Mouse (Mus musculus) midbrain, embryonic 13.5 days (tissue): ENCODE results near the gene Atp6ap1l. TPM values are rescaled to one million over a fixed set of nuclear protein-coding genes. Genes with fewer than 3 reads are reported as not detected.
"Not testable (repeated sequence)": the region's sequence is repeated elsewhere in the genome, so short reads cannot be mapped to it uniquely, and the experiment has no call there.

ENCODE experiments used
- ATAC-seq: fragments of 200-750 bp; cut with Nextera tagmentation; 2 replicates; pipeline ENCODE4 v1.8.0; 2017; ENCODE audit warnings: mild to moderate bottlenecking, moderate TSS enrichment, moderate library complexity
- H3K27ac ChIP-seq: fragments of 300-500 bp; sonication (generic); 2 replicates; pipeline ENCODE4 v1.5.1; 2015; ENCODE audit warnings: inconsistent platforms, mild to moderate bottlenecking, moderate library complexity
- H3K27me3 ChIP-seq: fragments of 300-500 bp; sonication (generic); 2 replicates; pipeline ENCODE4 v1.6.1; 2015; ENCODE audit warnings: mild to moderate bottlenecking, inconsistent platforms
- H3K36me3 ChIP-seq: fragments of 300-500 bp; sonication (generic); 2 replicates; pipeline ENCODE4 v1.6.1; 2015; ENCODE audit warnings: mild to moderate bottlenecking, inconsistent platforms
- H3K4me1 ChIP-seq: fragments of 300-500 bp; sonication (generic); replicated peaks from 2 replicates; pipeline ENCODE4 v1.6.1; 2015; ENCODE audit warnings: inconsistent platforms
- H3K4me2 ChIP-seq: fragments of 300-500 bp; sonication (generic); replicated peaks from 2 replicates; pipeline ENCODE4 v1.6.1; 2015; ENCODE audit warnings: moderate library complexity, mild to moderate bottlenecking, inconsistent platforms
- H3K4me3 ChIP-seq: fragments of 300-500 bp; sonication (generic); replicated peaks from 2 replicates; pipeline ENCODE4 v1.5.1; 2015; ENCODE audit warnings: mild to moderate bottlenecking, inconsistent platforms
- H3K9ac ChIP-seq: fragments of 300-500 bp; sonication (generic); replicated peaks from 2 replicates; pipeline ENCODE4 v1.6.1; 2015; ENCODE audit warnings: mild to moderate bottlenecking, inconsistent platforms
- H3K9me3 ChIP-seq: fragments of 300-500 bp; sonication (generic); 2 replicates; pipeline ENCODE4 v1.6.1; 2016; ENCODE audit warnings: mild to moderate bottlenecking, inconsistent platforms
- WGBS: fragments of 180-500 bp; shearing (Covaris S2); methylation state at CpG from one replicate; pipeline ENCODE4 v1.1.7; 2015; 5-methylcytosine and 5-hydroxymethylcytosine counted together
- polyA plus RNA-seq: library from polyadenylated mRNA; unstranded; fragments of >200 nt; fragmentation: Nextera tagmentation; extraction: Ambion mirVana; gene quantifications from 2 replicates; pipeline ENCODE4 v1.2.1, GENCODE M21; 2015

The Atp6ap1l gene
- 0.59 TPM in 1 of 2 replicates, not detected in the other for polyA plus RNA-seq

DNA sequence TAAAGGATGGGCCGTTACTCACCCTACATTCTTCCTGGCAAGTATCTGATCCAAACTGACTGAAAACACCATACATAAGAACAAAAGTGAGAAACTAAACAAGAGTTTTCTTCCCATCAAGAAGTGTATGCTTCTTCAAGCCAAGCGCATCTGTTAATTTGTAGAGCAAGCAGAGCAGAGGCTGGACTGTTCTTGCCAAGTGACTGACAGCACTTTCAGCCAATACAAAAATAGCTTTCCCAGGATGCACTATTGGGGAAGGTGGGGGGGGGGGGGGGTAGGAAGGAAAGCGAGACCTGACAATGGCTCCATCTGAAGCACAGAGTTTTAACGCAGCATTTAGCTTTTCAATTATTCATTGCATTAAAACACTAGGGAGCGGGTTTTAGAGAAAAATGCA is at the start of gene Atp6ap1l:
TSS of gene Atp6ap1l (minus strand) at position 180 of the 400 bp plus-strand sequence.
- Histone ChIP-seq H3K36me3 (no peaks in the 10 kb centered on the region), H3K9me3 (no peaks in the 10 kb centered on the region), H3K4me1 (no peaks in the 10 kb centered on the region), H3K27ac (no peak within 1 kb of the TSS), H3K4me3 (no peak within 1 kb of the TSS), H3K9ac (no peak within 1 kb of the TSS), H3K4me2 (no peak within 1 kb of the TSS), H3K27me3 (no peaks in the 10 kb centered on the region)
- WGBS: 81% methylated on average over 5 of the region's 5 CpGs
- ATAC-seq: no peak

DNA sequence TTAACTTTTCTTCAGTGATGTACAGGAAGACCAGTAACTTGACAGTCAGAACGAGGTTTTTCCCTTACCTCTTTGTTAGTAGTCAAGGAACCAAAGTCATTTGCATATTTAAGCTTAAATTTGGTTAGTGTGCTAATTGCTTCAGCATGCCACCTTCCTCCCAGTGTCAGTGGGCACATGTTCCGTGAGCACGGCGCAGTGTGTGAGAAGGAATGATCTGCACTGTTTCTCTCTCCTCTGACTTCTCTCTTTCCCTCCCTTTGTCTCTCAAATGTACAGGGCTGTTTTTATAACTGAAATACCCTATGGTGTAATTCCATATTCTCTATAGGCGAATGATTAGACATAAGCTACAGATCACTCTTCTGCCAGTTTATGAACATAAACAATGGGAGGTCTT is 34.4 kb upstream of the Atp6ap1l start:
- no peak overlapping the region for H3K9ac ChIP-seq
- 83% methylated on average over 5 of the region's 5 CpGs for WGBS
- no peaks in the 10 kb centered on the region for H3K27me3 ChIP-seq
- H3K36me3 ChIP-seq: no peaks in the 10 kb centered on the region
- no peak for ATAC-seq
- H3K9me3 ChIP-seq: no peaks in the 10 kb centered on the region
- H3K4me2 ChIP-seq: no peak overlapping the region
- no peak overlapping the region for H3K4me3 ChIP-seq
- no peaks in the 10 kb centered on the region for H3K4me1 ChIP-seq
- H3K27ac ChIP-seq: no peak overlapping the region

DNA sequence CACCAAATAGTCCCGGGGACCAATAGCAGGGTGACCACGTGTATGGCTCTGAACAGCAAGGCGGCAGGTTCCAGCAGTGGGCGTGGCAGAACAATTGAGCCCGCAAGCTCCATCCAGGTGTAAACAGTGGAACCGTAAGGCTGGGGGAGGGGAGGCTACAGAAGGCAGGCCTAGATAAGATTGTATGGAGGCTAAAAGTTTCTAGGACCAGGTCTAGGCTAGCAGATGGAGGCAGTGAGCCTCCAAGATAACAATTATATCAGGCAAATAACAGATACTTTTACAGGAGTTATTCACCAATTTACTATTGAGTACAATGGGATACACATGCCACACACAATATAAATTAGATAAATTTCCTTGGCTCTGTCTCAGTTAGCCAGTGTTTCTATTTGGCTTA is 34.0 kb upstream of the Atp6ap1l start:
- Histone ChIP-seq H3K4me1 (no peaks in the 10 kb centered on the region), H3K9ac (no peak overlapping the region), H3K4me3 (no peak overlapping the region), H3K27me3 (no peaks in the 10 kb centered on the region), H3K36me3 (no peaks in the 10 kb centered on the region), H3K9me3 (no peaks in the 10 kb centered on the region), H3K4me2 (no peak overlapping the region), H3K27ac (no peak overlapping the region)
- ATAC-seq: no peak
- WGBS: 70% methylated on average over 6 of the region's 6 CpGs

DNA sequence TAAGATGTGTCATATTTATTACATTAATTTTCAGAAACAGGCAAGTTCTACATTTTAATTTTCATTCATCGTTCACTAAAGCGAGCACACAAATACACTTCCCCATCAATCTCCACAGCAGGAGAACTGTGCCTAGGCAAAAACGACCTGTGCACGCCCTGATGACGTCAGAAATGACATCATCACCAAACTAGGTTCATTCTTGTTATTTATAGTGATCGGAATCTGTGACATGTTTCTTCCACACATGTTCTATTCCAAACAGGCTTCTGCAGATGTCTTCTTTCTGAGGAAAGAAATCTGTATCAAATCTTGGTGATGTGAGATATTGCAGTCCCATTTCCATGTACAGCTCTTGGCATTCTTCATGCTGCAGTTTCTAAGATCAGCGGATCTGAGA is 30.7 kb upstream of the Atp6ap1l start:
- ATAC-seq: no peak
- 88% methylated on average over 7 of the region's 7 CpGs for WGBS
- no peaks in the 10 kb centered on the region for H3K9me3 ChIP-seq
- no peaks in the 10 kb centered on the region for H3K36me3 ChIP-seq
- H3K9ac ChIP-seq: no peak overlapping the region
- H3K4me2 ChIP-seq: no peak overlapping the region
- no peak overlapping the region for H3K27ac ChIP-seq
- H3K4me3 ChIP-seq: no peak overlapping the region
- H3K4me1 ChIP-seq: no peaks in the 10 kb centered on the region
- no peaks in the 10 kb centered on the region for H3K27me3 ChIP-seq

DNA sequence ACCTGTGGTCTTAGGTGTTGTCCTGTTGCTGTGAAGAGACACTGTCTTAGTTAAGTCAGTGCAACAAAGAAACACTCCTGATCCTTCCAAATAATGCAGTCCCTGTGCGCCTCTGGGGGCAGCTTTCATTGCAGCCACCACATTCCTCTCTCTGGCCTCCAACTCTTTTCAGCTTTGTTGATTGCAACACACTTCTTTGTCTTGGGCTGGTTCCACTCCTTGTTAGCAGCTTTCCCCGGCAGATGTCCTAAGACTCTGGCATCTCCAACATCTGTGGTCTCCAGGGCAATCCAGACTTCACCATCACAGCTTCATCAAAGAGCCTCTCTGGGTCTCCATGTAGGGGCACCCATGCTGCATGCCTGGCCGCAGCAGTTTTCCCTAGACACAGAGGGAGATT is 28.1 kb upstream of the Atp6ap1l start:
- Histone ChIP-seq H3K4me1 (no peaks in the 10 kb centered on the region), H3K9me3 (no peaks in the 10 kb centered on the region), H3K4me2 (no peak overlapping the region), H3K27ac (no peak overlapping the region), H3K4me3 (no peak overlapping the region), H3K27me3 (no peaks in the 10 kb centered on the region), H3K9ac (no peak overlapping the region), H3K36me3 (peaks cover 4% of the 10 kb centered on the region; the same call in 1 of the 2 replicates)
- no peak for ATAC-seq
- 57% methylated on average over 3 of the region's 3 CpGs for WGBS

DNA sequence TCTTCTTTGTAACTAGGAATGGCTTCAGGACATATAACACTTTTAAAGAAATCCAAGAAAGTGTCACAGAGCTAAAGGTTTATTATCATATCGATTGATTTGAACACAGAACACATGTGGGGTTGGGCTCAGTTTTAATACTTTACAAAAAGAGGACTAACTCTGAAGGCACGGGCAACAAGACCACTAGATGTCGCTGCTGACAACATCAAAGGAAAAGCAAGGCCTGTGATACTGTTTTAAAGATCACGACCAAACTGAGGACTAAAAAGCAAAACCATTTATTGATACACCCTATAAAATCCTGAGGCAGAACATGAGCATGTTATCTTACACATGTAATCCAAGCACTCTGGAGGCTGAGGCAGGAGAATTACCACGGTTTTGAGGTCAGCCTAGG is 24.7 kb upstream of the Atp6ap1l start:
- ATAC-seq: peak; percentile 46
- H3K4me1 ChIP-seq: 0 out of 2 replicates have a peak, but pooled peaks cover 2% of the 10 kb centered on the region
- H3K27ac ChIP-seq: no peak overlapping the region
- H3K9me3 ChIP-seq: no peaks in the 10 kb centered on the region
- H3K9ac ChIP-seq: no peak overlapping the region
- no peaks in the 10 kb centered on the region for H3K27me3 ChIP-seq
- H3K4me3 ChIP-seq: no peak overlapping the region
- H3K4me2 ChIP-seq: no peak overlapping the region
- WGBS: 23% methylated on average over 5 of the region's 5 CpGs
- peaks cover 36% of the 10 kb centered on the region for H3K36me3 ChIP-seq

DNA sequence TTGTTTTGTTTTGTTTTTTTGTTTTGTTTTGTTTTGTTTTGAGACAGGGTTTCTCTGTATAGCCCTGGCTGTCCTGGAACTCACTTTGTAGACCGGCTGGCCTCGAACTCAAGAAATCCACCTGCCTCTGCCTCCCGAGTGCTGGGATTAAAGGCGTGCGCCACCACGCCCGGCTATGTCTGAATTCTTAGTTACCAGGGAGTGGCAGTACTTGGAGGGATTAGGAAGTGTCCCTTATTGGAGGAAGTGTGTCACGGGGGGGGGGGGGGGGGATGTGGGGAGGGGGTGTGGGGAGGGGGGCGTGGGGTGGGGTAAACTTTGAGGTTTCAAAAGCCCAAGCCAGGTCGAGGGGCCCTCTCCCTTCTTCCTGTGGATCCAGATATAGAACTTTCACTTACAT is 23.1 kb upstream of the Atp6ap1l start:
- H3K27ac ChIP-seq, H3K4me2 ChIP-seq, H3K4me3 ChIP-seq, H3K9ac ChIP-seq, H3K27me3 ChIP-seq, H3K9me3 ChIP-seq, ATAC-seq: not testable (repeated sequence)
- Histone ChIP-seq H3K36me3 (peaks cover 38% of the 10 kb centered on the region), H3K4me1 (peaks cover 10% of the 10 kb centered on the region)
- 94% methylated on average over 9 of the region's 10 CpGs for WGBS

DNA sequence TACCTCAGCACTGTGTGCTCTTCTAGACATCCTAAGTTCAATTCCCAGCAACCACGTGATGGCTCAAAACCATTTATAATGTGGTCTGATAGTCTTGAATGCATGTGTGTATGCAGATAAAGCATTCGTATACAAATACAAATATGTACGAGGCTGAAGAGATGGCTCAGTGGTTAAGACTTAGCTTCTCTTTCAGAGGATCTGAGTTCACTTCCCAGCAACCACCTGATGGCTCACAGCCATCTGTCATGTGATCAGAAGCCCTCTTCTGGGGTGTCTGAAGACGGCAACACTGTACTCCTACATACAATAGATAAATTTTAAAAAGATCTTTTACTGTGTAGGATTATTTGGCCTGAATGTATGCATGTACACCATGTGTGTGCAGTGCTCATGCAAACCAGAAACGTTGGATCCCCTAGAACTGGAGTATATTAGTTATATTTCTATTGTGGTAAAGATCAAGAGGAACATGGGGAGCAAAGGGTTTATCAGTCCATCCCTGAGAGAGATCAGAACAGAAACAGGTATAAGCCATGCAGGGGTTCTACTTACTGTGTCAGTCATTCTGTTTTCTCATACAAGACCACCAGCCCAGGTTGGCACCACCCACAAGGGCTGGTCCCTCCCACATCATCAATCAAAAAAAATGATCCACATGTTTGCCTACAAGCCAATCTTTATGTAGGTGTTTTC is 21.9 kb upstream of the Atp6ap1l start:
- Histone ChIP-seq H3K27me3 (no peaks in the 10 kb centered on the region), H3K36me3 (peaks cover 38% of the 10 kb centered on the region), H3K4me1 (peaks cover 10% of the 10 kb centered on the region), H3K9ac (no peak overlapping the region), H3K4me2 (no peak overlapping the region), H3K27ac (no peak overlapping the region), H3K9me3 (no peaks in the 10 kb centered on the region), H3K4me3 (no peak overlapping the region)
- no peak for ATAC-seq
- WGBS: 80% methylated on average over 5 of the region's 5 CpGs

DNA sequence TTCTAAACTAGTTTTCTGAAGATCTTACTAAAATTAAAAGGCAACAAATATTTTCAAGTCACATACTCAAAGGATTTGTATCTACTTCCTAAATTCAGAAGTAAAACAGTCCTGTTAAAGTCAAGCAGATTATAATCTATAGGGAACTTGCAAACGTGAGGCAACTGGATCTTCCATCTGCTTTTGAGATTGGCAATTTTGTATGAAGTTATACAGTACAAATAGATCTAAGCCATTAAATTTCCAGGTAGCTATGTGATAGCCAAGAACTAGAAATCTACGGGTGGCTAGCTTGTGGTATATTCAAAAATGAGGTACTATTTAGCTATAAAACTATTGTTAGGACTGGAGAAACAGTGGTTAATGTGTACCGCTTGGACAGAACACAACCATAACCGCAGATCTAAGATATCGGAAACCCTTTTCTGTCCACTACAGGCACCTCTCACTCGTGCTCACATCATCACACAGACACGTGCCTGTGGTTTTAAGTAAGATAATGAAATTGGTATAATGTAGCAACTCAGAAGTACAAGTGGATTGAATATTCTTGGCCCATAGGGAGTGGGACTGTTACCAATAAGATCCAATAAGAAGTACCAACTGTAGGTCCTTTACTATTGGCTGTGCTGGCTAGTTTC is 21.1 kb upstream of the Atp6ap1l start:
- WGBS: 83% methylated on average over 7 of the region's 7 CpGs
- H3K4me3 ChIP-seq: no peak overlapping the region
- H3K36me3 ChIP-seq: peaks cover 38% of the 10 kb centered on the region
- peaks cover 10% of the 10 kb centered on the region for H3K4me1 ChIP-seq
- H3K9me3 ChIP-seq: no peaks in the 10 kb centered on the region
- H3K4me2 ChIP-seq: no peak overlapping the region
- H3K27ac ChIP-seq: no peak overlapping the region
- no peaks in the 10 kb centered on the region for H3K27me3 ChIP-seq
- ATAC-seq: no peak
- no peak overlapping the region for H3K9ac ChIP-seq

DNA sequence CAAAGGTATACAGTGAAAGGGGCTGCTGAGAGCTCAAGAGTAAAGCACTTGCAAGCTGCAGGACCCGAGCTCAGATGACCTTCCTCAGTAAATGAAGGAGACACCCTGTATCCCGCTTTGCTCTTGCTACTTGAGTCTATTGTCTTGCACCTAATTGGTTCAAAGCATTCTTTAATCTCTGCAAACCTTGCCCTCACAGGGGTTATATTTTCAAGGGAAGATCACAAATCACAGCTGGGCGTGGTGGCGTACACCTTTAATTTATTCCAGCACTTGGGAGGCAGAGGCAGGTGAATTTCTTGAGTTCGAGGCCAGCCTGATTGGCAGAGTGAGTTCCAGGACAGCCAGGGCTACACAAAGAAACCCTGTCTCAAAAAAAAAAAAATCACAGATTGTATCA is 20.0 kb upstream of the Atp6ap1l start:
- Histone ChIP-seq H3K4me2 (no peak overlapping the region), H3K36me3 (peaks cover 38% of the 10 kb centered on the region), H3K27me3 (no peaks in the 10 kb centered on the region), H3K4me3 (no peak overlapping the region), H3K27ac (no peak overlapping the region; the same call in 1 of the 2 replicates), H3K9me3 (no peaks in the 10 kb centered on the region), H3K9ac (no peak overlapping the region), H3K4me1 (peaks cover 10% of the 10 kb centered on the region)
- WGBS: 89% methylated on average over 5 of the region's 5 CpGs
- ATAC-seq: no peak

DNA sequence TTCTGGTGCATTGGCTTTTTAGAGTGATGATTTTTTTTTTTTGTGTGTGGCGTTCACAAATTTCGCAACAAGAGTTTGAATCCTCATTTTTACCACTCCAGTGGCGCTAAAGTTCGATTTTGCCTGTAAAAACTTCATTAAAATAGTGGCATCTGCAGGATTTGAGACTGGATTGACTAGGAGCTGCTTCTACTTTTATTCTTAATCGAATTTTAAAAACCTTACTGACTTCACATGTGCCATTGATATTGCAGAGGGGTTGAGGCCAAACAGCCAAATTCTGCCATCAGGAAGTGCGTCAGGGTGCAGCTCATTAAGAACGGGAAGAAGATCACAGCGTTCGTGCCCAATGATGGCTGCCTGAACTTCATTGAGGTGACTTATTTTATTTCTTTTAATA is 18.9 kb upstream of the Atp6ap1l start:
- WGBS: 50% methylated on average over 9 of the region's 9 CpGs
- ATAC-seq: no peak
- peak overlapping the region; percentile 78 for H3K4me3 ChIP-seq

DNA sequence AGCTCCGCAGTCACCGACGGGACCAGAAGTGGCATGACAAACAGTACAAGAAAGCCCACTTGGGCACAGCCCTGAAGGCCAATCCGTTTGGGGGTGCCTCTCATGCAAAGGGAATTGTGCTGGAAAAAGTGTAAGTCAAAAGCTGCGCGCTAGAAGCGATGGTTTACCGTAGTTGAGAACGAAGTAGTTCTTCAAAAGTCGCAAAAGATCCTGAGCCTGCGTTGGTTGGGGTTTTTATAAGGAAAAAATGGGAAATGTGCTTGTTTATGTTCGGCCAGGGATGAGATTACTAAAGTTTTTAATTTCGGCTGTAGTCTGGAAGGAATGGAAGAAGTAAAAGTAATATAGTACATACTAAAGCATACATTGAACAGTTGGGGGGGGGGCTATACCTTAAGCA is 18.5 kb upstream of the Atp6ap1l start:
- Histone ChIP-seq H3K4me1 (peaks cover 10% of the 10 kb centered on the region), H3K9ac (peak overlapping the region; percentile 92), H3K36me3 (peaks cover 36% of the 10 kb centered on the region), H3K4me2 (peak overlapping the region; percentile 73), H3K4me3 (peak overlapping the region; percentile 78)
- H3K9me3 ChIP-seq, H3K27me3 ChIP-seq, ATAC-seq, H3K27ac ChIP-seq: not testable (repeated sequence)
- WGBS: under 1% methylated on average over 13 of the region's 13 CpGs

More for the DNA sequence above, 18.9 kb upstream of the Atp6ap1l start:
- no peak overlapping the region for H3K27ac ChIP-seq
- peaks cover 38% of the 10 kb centered on the region for H3K36me3 ChIP-seq
- H3K9me3 ChIP-seq: no peaks in the 10 kb centered on the region
- H3K4me2 ChIP-seq: peak overlapping the region; percentile 73
- no peaks in the 10 kb centered on the region for H3K27me3 ChIP-seq
- H3K9ac ChIP-seq: peak overlapping the region; percentile 92
- H3K4me1 ChIP-seq: peaks cover 10% of the 10 kb centered on the region
